Mouse (Mus musculus) thymus, postnatal 0 days (tissue): ENCODE measurements around the gene Depp1. TPM values are rescaled to one million over a fixed set of nuclear protein-coding genes. Genes with fewer than 3 reads are reported as not detected.
A peak's percentile ranks its signal among the peaks of the same experiment; 100 is the strongest.

ENCODE experiments used
- DNase-seq: peaks from one replicate; pipeline ENCODE4 v3.0.0-alpha.2; 2015; ENCODE audit warnings: low spot score
- polyA plus RNA-seq: library from polyadenylated mRNA; unstranded; fragments of >200 nt; fragmentation: Nextera tagmentation; extraction: Ambion mirVana; gene quantifications from 2 replicates; pipeline ENCODE4 v1.2.1, GENCODE M21; 2015

The Depp1 gene
- polyA plus RNA-seq, 1 experiment from 2014 or later, result 10.3 TPM

- DNase-seq, result no peak
These were observed 2.6 kb upstream of the Depp1 start for GRCm38 (mm10) chr6:116647763-116648162.

- no peak for DNase-seq
These were observed 598 bp upstream of the Depp1 start for GRCm38 (mm10) chr6:116649811-116650210.

- no peak for DNase-seq
These were observed 1.2 kb downstream of the Depp1 start for GRCm38 (mm10) chr6:116651437-116652118.

GRCm38 (mm10) chr6:116653191-116653590 is 2.8 kb downstream of the Depp1 start:
- DNase-seq, result no peak

GRCm38 (mm10) chr6:116653684-116654454 is 3.5 kb downstream of the Depp1 start:
- peak; percentile 51 for DNase-seq

- DNase-seq, result no peak
These were observed 13.0 kb downstream of the Depp1 start for GRCm38 (mm10) chr6:116663364-116663763.

- no peak for DNase-seq
These were observed 13.6 kb downstream of the Depp1 start for GRCm38 (mm10) chr6:116664031-116664430.

GRCm38 (mm10) chr6:116664830-116665229 is 14.4 kb downstream of the Depp1 start:
- DNase-seq, result no peak

- DNase-seq, result no peak
These were observed 15.8 kb downstream of the Depp1 start for GRCm38 (mm10) chr6:116666085-116666750.

GRCm38 (mm10) chr6:116666892-116667291 is 16.5 kb downstream of the Depp1 start:
- DNase-seq, result no peak

- no peak for DNase-seq
These were observed 17.0 kb downstream of the Depp1 start for GRCm38 (mm10) chr6:116667382-116667781.

- no peak for DNase-seq
These were observed 18.5 kb downstream of the Depp1 start for GRCm38 (mm10) chr6:116668682-116669470.

GRCm38 (mm10) chr6:116670144-116670543 is 19.7 kb downstream of the Depp1 start:
- DNase-seq, result no peak

GRCm38 (mm10) chr6:116671031-116671430 is 20.6 kb downstream of the Depp1 start:
- no peak for DNase-seq

GRCm38 (mm10) chr6:116671768-116672167 is 21.4 kb downstream of the Depp1 start:
- DNase-seq, result no peak

GRCm38 (mm10) chr6:116672349-116672748 is 21.9 kb downstream of the Depp1 start:
- no peak for DNase-seq

GRCm38 (mm10) chr6:116673471-116674282 is 23.3 kb downstream of the Depp1 start, which contains the start of gene Rassf4:
Gene Rassf4, minus strand, starts transcription at chr6:116673952.
- peak; percentile 65 for DNase-seq

- no peak for DNase-seq
These were observed 24.0 kb downstream of the Depp1 start for GRCm38 (mm10) chr6:116674283-116674886.

- no peak for DNase-seq
These were observed 26.0 kb downstream of the Depp1 start for GRCm38 (mm10) chr6:116676355-116676913.

- DNase-seq, result no peak
These were observed 26.9 kb downstream of the Depp1 start for GRCm38 (mm10) chr6:116677321-116677720.
